Mouse (Mus musculus) liver, postnatal 0 days (tissue): Measurements from ENCODE around the gene Cfb.

Experiments
- CTCF ChIP-seq: sonication (generic); IDR thresholded peaks from 2 replicates; pipeline ENCODE4 v1.5.1; 2016; ENCODE audit warnings: antibody characterized with exemption, low read depth
- EP300 ChIP-seq: IDR thresholded peaks from 2 replicates; pipeline ENCODE4 v1.6.1; 2016; ENCODE audit warnings: antibody characterized with exemption, low read depth, mild to moderate bottlenecking

DNA sequence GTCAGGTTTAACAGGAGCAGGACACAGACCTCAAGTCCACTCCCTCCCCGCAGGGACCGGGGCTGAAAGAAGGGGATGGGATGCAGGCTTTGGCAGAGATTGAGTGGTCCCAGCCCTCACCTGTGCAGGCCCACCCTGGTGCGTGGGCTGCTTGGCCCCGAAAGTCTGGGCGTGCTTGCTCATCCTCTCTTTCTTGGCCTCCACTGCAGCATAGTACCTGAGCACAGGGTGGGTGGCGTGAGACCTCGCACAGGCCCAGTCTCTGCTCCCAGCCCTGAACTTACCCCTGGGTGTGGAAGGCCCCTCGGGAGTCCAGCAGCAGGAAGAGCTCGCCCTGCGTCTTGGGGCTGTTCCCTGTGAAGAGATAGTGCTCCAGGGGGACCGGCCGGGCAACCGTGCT lies 17.4 kb downstream of the Cfb start:
- no peak for TF ChIP-seq CTCF
- TF ChIP-seq EP300 = no peak
